Mouse (Mus musculus) spleen, adult 2 months (tissue): Measurements from ENCODE around the gene 1110004F10Rik.

Source experiments
- CTCF ChIP-seq: fragments of 200-500 bp; IDR thresholded peaks from 2 replicates; pipeline ENCODE4 v1.5.1; 2011; ENCODE audit warnings: mild to moderate bottlenecking, inconsistent platforms; ENCODE audit not compliant: insufficient read depth, insufficient read length, insufficient replicate concordance; ENCODE audit errors: extremely low read depth
- POLR2A ChIP-seq: fragments of 200-500 bp; IDR thresholded peaks from 2 replicates; pipeline ENCODE4 v1.6.1; 2011; ENCODE audit warnings: low read depth, low read length, inconsistent platforms

- no peak for TF ChIP-seq CTCF
- TF ChIP-seq POLR2A = no peak
These were observed 7.2 kb upstream of the 1110004F10Rik start for GRCm38 (mm10) chr7:116031718-116032595.
